Mouse (Mus musculus) cerebellum, adult 2 months (tissue): ENCODE measurements at regions not wholly inside any gene's neighbourhood (a gene's known extent, or its start where the extent isn't known, plus 50 kb on each side); places are given as distances from the start of the nearest gene placed in this dataset.

Source experiments
- CTCF ChIP-seq: fragments of 200-500 bp; IDR thresholded peaks from 2 replicates; pipeline ENCODE4 v1.5.1; 2011; ENCODE audit warnings: low read depth, mild to moderate bottlenecking, control low read depth, low read length, moderate library complexity, borderline replicate concordance; ENCODE audit not compliant: insufficient read depth
- POLR2A ChIP-seq: fragments of 200-500 bp; IDR thresholded peaks from 2 replicates; pipeline ENCODE4 v1.6.1; 2011; ENCODE audit warnings: low read length, control low read depth, borderline replicate concordance; ENCODE audit not compliant: insufficient read depth

- TF ChIP-seq POLR2A (no peak), CTCF (no peak)
Measured at GRCm38 (mm10) chr6:35988891-35989290, 399.0 kb upstream of the Chrm2 start.
